Mouse (Mus musculus) midbrain, embryonic 11.5 days (tissue): ENCODE data around the gene Ubash3b. TPM values are rescaled to one million over a fixed set of nuclear protein-coding genes. Genes with fewer than 3 reads are reported as not detected.

Experiments
- ATAC-seq: fragments of 200-750 bp; cut with Nextera tagmentation; 2 replicates; pipeline ENCODE4 v1.8.0; 2017; ENCODE audit warnings: moderate TSS enrichment, moderate library complexity; ENCODE audit not compliant: low FRiP score
- DNase-seq: peaks from one replicate; pipeline ENCODE4 v3.0.0; 2015; ENCODE audit warnings: low spot score; ENCODE audit errors: missing footprints
- H3K27ac ChIP-seq: fragments of 300-500 bp; sonication (generic); 2 replicates; pipeline ENCODE4 v1.5.1; 2014; ENCODE audit warnings: low read depth, low read length
- H3K27me3 ChIP-seq: fragments of 300-500 bp; sonication (generic); 2 replicates; pipeline ENCODE4 v1.6.1; 2014; ENCODE audit warnings: mild to moderate bottlenecking, low read length, moderate library complexity, mixed read lengths; ENCODE audit not compliant: control insufficient read depth, insufficient read depth
- H3K36me3 ChIP-seq: fragments of 300-500 bp; sonication (generic); 2 replicates; pipeline ENCODE4 v1.6.1; 2014; ENCODE audit warnings: mild to moderate bottlenecking, low read length, moderate library complexity, mixed read lengths; ENCODE audit not compliant: control insufficient read depth, insufficient read depth
- H3K4me1 ChIP-seq: fragments of 300-500 bp; sonication (generic); 2 replicates; pipeline ENCODE4 v1.6.1; 2014; ENCODE audit warnings: low read length; ENCODE audit not compliant: control insufficient read depth, insufficient read depth
- H3K4me2 ChIP-seq: fragments of 300-500 bp; sonication (generic); 2 replicates; pipeline ENCODE4 v1.6.1; 2014; ENCODE audit warnings: mild to moderate bottlenecking, moderate library complexity
- H3K4me3 ChIP-seq: fragments of 300-500 bp; sonication (generic); 2 replicates; pipeline ENCODE4 v1.5.1; 2014; ENCODE audit warnings: low read depth, low read length
- H3K9ac ChIP-seq: fragments of 300-500 bp; sonication (generic); 2 replicates; pipeline ENCODE4 v1.6.1; 2014; ENCODE audit warnings: low read length
- H3K9me3 ChIP-seq: fragments of 300-500 bp; sonication (generic); 2 replicates; pipeline ENCODE4 v1.6.1; 2016; ENCODE audit warnings: low read length; ENCODE audit not compliant: control insufficient read depth
- WGBS: fragments of 180-500 bp; shearing (Covaris S2); extraction: QIAGEN DNeasy Blood & Tissue Kit; methylation state at CpG from one replicate; pipeline ENCODE4 v1.1.7; 2014; 5-methylcytosine and 5-hydroxymethylcytosine counted together
- polyA plus RNA-seq: library from polyadenylated mRNA; unstranded; fragments of >200 nt; fragmentation: Nextera tagmentation; extraction: Ambion mirVana; gene quantifications from 2 replicates; pipeline ENCODE4 v1.2.1, GENCODE M21; 2014

The Ubash3b gene
- polyA plus RNA-seq, 1 experiment from 2014 or later = 9.4 TPM

DNA sequence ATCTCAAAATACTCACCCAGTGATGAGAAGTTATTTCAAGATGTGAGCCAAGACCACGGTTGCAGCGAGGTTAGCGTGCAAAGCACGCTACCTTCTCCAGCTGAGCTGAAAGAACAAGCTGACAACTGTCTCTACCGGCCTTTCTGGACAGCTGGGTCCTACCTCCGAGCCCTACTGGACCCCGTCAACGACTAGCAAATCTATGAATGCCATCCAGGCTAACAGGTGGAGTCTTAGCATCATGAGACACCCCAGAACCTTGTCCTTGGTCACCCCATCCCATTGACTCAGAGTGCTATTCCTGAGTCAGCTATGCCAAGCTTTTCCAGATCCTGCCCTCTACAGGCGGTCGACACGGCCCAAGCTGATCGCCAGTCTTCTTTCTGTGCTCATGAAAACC, 69.5 kb downstream of the Ubash3b start:
- Histone ChIP-seq H3K9me3 (no peaks in the 10 kb centered on the region), H3K27ac (no peak overlapping the region), H3K27me3 (no peaks in the 10 kb centered on the region), H3K4me3 (no peak overlapping the region), H3K9ac (no peak overlapping the region), H3K4me2 (no peak overlapping the region), H3K36me3 (no peaks in the 10 kb centered on the region), H3K4me1 (no peaks in the 10 kb centered on the region)
- no peak for ATAC-seq
- DNase-seq = no peak
- WGBS = 91% methylated on average over 12 of the region's 12 CpGs

DNA sequence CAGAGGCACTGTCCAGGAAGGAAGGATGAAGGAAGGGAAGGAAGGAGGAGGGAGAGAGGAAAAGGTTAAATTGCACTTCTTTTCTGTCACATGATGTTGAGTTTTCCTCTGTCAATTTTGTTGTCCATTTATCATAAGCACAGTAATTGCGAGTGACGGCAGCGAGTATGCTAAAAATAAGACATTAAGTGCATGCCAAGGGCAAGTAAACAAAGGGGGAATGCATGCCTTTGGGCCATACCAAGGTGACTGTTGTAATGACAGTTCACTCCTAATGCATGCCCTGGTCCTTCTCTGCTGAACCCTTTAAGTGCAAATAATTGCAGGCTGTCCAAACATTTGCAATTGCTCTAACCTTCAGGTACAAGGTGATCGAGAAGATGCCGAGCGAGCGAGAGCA, 70.3 kb downstream of the Ubash3b start:
- H3K27ac ChIP-seq = no peak overlapping the region
- no peaks in the 10 kb centered on the region for H3K36me3 ChIP-seq
- H3K9me3 ChIP-seq = no peaks in the 10 kb centered on the region
- no peak overlapping the region for H3K4me3 ChIP-seq
- 93% methylated on average over 7 of the region's 7 CpGs for WGBS
- no peaks in the 10 kb centered on the region for H3K4me1 ChIP-seq
- H3K9ac ChIP-seq = no peak overlapping the region
- H3K27me3 ChIP-seq = no peaks in the 10 kb centered on the region
- DNase-seq (no peak), ATAC-seq (no peak)
- no peak overlapping the region for H3K4me2 ChIP-seq

DNA sequence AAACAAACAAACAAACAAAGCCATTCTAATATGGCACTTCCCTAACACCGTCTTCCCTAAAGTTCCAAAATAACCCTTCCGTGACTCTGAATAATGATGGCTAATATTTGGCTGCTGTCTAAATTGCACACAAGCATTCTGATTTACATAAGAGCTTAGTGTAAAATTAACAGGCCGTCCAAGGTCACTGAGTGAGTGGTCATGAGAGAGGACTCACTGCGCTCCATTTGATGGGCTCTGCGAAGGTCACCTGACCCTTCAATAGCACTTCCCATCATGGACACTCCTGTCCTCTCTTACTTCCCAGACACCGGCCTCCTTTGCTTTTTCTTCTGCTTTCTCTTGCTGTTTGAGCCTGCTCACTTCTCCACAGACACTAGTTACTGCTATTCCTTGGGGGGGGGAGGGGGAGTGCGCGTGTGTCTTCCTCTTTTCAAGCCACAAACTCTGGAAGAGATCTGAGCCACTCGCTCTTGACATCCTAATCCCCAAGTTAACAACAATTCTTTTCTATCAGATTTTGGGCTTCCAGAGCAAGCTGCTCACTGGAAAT, 73.6 kb downstream of the Ubash3b start:
- H3K9me3 ChIP-seq = no peaks in the 10 kb centered on the region
- DNase-seq (no peak), ATAC-seq (no peak)
- no peaks in the 10 kb centered on the region for H3K36me3 ChIP-seq
- H3K27ac ChIP-seq = no peak overlapping the region
- H3K4me3 ChIP-seq = no peak overlapping the region
- H3K4me2 ChIP-seq = no peak overlapping the region
- no peaks in the 10 kb centered on the region for H3K27me3 ChIP-seq
- H3K4me1 ChIP-seq = no peaks in the 10 kb centered on the region
- 81% methylated on average over 9 of the region's 9 CpGs for WGBS
- H3K9ac ChIP-seq = no peak overlapping the region

DNA sequence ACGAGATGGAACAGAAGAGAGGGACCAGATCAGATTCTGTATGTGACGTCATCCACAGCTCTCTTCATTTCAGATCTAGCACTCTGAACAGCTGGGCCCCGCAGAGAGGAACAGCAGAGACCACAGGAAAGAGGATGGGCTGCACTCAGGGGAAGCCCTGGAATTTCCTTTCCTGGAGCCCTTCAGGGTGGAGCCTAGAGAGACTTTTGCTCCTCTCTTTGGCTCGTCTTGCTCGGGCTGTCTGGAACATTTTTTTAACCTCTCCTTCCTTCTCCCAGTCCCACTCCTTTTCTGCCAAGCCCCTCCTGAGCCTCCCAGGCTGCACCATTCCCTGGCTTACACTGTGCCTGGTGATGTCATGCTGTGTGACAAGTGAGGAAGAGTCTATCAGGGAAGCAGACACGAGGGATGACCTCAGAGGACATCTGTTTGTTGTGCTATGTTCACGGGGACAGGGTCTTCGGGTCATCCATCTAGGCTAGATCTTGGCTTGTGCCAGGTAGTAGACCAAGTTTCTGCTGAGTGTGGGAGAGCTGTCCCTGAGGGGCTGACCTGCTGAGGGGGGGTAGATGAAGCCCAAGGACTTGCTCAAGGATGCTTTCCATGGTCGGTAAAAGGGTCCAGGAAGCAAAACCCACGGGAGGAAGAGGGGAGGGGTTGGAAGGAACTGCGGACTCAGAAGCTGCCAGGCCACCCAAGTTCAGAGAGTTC, 77.2 kb downstream of the Ubash3b start:
- H3K4me3 ChIP-seq = no peak overlapping the region
- H3K9me3 ChIP-seq = no peaks in the 10 kb centered on the region
- H3K36me3 ChIP-seq = no peaks in the 10 kb centered on the region
- no peaks in the 10 kb centered on the region for H3K4me1 ChIP-seq
- no peaks in the 10 kb centered on the region for H3K27me3 ChIP-seq
- DNase-seq (no peak), ATAC-seq (no peak)
- H3K27ac ChIP-seq = no peak overlapping the region
- H3K4me2 ChIP-seq = no peak overlapping the region
- WGBS = 69% methylated on average over 11 of the region's 11 CpGs
- no peak overlapping the region for H3K9ac ChIP-seq

DNA sequence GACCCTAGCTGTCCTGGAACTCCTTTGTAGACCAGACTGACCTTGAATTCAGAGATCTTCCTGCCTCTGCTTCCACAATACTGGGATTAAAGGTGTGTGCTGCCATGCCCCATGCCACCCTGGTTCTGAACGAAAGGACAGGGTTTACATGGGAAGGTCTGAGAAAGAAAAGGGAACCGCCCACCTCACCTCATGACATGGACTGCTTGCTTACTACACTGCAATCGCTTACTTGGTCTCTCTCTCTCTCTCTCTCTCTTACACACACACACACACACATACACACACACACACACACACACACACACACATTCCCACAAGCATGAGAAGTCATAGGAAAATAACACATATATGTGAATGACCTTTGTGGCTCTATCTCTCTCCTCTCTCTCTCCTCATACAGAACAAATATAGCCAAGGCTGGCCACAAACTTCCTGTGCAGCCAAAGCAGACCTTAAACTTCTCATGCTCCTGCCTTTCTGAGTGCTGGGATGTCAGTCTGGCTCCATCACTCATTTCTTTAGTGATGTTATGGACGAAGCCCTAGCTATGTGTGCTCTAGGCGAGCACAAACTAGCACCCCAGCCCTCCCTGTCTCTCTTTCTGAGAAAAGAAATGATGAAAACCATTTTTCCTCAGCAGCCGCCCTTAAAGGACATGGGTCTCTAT, 78.0 kb downstream of the Ubash3b start:
- 82% methylated on average over 6 of the region's 6 CpGs for WGBS
- Histone ChIP-seq H3K36me3 (no peaks in the 10 kb centered on the region), H3K9me3 (no peaks in the 10 kb centered on the region), H3K4me3 (no peak overlapping the region), H3K9ac (no peak overlapping the region), H3K4me1 (no peaks in the 10 kb centered on the region), H3K27ac (no peak overlapping the region), H3K27me3 (no peaks in the 10 kb centered on the region), H3K4me2 (no peak overlapping the region)
- no peak for ATAC-seq
- no peak for DNase-seq

DNA sequence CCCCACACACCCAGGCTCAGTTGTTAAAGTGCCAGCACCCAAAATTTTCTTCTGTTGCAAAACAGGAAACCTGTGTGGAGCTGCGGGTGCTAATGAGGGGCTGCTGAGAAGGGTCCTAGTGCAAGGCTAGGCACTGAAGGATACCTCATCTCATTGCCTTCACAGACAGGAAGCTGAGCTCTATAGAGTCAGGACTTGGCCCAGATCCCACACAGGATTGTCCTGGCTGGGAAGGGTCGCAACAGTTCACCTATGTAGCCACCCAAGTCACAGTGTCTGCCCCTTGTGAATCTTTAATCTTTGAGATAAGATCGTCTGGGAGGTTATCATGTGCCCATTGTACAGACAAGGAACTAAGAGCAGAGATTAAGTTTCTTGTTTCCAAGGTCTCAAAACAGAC, 78.6 kb downstream of the Ubash3b start:
- ATAC-seq (no peak), DNase-seq (no peak)
- H3K27me3 ChIP-seq = no peaks in the 10 kb centered on the region
- H3K36me3 ChIP-seq = no peaks in the 10 kb centered on the region
- no peaks in the 10 kb centered on the region for H3K9me3 ChIP-seq
- H3K9ac ChIP-seq = no peak overlapping the region
- no peak overlapping the region for H3K27ac ChIP-seq
- H3K4me2 ChIP-seq = no peak overlapping the region
- H3K4me3 ChIP-seq = no peak overlapping the region
- 94% methylated on average over 3 of the region's 3 CpGs for WGBS
- no peaks in the 10 kb centered on the region; the same call in 1 of the 2 replicates for H3K4me1 ChIP-seq

DNA sequence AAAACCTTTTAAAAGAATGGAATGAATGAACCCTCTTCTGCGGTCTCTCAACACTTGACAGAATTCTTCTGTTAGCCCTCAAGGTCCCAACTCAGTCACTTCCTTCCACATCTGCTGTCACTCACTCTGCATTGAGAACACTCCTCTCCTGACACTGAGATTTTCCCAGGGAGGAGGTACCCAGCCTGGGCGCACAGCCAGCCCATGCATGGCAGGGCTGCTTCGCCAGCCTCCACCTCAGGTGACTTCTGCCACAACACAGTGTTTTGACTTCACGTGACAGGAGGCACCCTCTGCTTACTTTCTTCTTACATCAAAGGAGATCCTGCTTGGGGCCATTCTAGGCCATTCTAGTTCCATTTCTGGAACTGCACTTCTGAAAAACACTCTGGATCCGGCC, 80.6 kb downstream of the Ubash3b start:
- Histone ChIP-seq H3K9ac (no peak overlapping the region), H3K36me3 (no peaks in the 10 kb centered on the region), H3K4me3 (no peak overlapping the region), H3K27ac (no peak overlapping the region), H3K9me3 (no peaks in the 10 kb centered on the region), H3K27me3 (no peaks in the 10 kb centered on the region), H3K4me2 (no peak overlapping the region), H3K4me1 (no peaks in the 10 kb centered on the region; the same call in 1 of the 2 replicates)
- DNase-seq = no peak
- WGBS = 92% methylated on average over 5 of the region's 5 CpGs
- no peak for ATAC-seq

DNA sequence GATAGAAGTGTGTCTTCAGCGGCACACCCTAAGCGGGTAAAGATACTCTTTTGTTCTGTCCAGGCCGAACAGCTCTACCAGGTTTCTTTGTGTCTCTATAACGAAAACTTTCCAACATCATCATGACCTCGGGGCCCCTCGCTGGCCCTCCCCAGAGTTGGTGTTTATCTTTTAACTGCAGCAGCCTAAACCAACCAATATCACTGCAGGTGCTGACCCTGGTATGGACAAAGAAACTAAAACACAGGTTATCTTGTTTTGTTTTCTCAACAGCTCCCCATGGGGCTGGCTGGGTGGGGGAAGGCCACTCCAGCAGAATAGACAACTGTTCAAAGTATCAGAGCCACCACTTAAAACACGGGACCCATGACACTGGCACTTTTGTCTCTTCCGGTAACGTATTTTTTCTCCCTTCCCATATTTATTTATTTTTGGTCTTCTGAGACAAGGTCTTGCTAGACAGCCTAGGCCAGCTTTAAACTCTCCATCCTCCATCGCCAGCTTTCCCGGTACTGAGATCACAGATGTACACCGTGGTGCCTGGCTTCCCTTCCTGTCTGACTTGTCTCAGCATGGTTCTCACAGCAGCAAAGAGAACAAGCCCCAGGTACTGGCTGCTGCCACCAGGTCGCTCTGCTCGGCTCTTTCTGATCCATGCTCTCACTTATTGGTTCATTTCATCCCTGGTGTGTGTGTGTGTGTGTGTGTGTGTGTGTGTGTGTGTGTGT, 81.9 kb downstream of the Ubash3b start:
- WGBS = 71% methylated on average over 14 of the region's 14 CpGs
- Histone ChIP-seq H3K4me3 (no peak overlapping the region), H3K9ac (no peak overlapping the region), H3K4me2 (no peak overlapping the region; the same call in 1 of the 2 replicates), H3K27me3 (no peaks in the 10 kb centered on the region), H3K4me1 (no peaks in the 10 kb centered on the region; the same call in 1 of the 2 replicates), H3K9me3 (no peaks in the 10 kb centered on the region), H3K27ac (no peak overlapping the region), H3K36me3 (no peaks in the 10 kb centered on the region)
- ATAC-seq = no peak
- DNase-seq = no peak

DNA sequence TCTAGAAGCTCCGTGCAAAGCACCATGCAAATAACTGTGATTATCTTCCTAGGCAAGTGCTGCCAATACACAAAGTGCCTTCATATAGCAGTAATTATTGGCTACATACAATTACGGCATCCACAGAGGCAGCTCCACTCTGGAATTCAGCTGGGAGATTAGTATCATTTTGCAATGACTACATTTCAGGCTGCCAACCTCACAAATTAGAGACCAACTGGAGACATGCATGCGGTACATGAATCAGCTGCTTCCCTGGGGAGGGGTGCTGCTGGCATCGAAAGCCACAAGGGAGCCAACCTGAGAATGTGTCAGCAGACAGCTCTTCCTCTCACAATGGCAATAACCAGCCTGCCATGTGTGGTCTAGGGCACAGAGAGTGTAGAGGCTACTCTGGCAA, 83.3 kb downstream of the Ubash3b start:
- Histone ChIP-seq H3K4me1 (no peaks in the 10 kb centered on the region; the same call in 1 of the 2 replicates), H3K27ac (no peak overlapping the region), H3K4me2 (no peak overlapping the region), H3K9ac (no peak overlapping the region), H3K27me3 (no peaks in the 10 kb centered on the region), H3K4me3 (no peak overlapping the region), H3K36me3 (no peaks in the 10 kb centered on the region), H3K9me3 (no peaks in the 10 kb centered on the region)
- DNase-seq (no peak), ATAC-seq (no peak)
- WGBS = 78% methylated on average over 4 of the region's 4 CpGs
